Mouse (Mus musculus) CD8-positive naive resting alpha-beta T cell, adult 2 months (primary cell): ENCODE measurements around the gene Rnf185.
A peak's percentile ranks its signal among the peaks of the same experiment; 100 is the strongest.

Source experiments
- DNase-seq, 2 experiments: peaks; one replicate each; pipeline ENCODE4 v3.0.0; 2022; ENCODE audit warnings: low read depth in 2 of 2, low spot score in 2 of 2

Gene Rnf185

DNA sequence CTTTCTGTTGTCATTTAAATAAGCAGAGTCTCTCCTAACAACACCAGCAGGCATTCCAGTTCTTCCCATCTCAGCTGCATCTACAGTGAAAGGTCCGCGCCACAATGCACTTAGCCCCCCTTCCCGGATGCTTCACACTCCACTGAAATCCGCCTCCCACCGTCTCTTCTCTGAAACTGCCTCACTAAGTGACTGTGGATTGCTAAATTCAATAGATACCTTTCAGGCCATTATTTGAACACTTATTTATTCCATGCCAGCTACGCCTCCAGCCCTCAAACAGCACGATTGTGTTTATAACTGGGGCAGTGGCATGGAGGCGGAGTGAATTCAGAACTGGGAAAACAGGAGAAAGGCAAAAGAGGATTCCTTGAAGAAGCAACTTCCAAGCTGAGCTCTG is 55.6 kb downstream of the Rnf185 start:
- DNase-seq, result no peak

DNA sequence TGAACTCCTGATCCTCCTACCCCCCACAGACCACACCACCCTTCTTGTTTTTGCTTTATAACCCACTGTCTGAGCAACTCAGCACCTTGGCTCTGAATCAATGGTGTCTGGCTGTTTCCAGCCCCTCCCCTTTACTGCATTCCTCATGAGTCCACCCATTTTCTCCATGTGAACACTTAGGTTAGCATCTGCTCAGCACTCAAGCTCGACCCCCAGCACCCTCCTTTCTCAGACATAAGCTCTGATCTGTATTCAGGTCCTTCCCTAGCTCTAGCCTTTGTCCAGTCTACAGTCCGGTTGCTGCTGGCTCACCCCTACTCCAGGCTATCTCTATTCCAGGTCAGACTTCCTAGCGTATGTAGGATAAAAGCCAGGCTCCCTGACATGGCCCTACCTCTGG is 56.1 kb downstream of the Rnf185 start:
- no peak for DNase-seq

GRCm38 (mm10) chr11:3394520-3394919 is 57.6 kb downstream of the Rnf185 start:
- DNase-seq, result no peak

DNA sequence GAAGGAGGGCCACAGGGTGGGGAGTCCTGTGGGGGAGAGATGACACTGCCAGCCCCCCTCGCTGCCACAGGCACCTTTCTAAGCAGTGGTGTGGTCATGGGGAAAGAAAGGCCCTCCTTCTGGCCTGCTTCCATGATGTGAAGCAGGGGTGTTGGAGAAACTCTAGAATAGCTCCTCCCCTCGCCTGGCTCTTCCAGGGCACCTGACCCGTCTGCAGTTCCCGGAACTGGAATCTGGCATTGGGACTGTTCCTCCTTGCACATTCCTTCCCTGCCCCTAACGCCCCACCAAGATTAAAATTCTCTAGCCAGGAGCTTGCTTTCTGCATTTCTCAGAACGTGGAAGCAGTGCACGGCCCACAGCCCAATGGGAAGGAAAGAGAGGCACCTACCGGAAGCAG is 59.6 kb downstream of the Rnf185 start:
- DNase-seq, result no peak

DNA sequence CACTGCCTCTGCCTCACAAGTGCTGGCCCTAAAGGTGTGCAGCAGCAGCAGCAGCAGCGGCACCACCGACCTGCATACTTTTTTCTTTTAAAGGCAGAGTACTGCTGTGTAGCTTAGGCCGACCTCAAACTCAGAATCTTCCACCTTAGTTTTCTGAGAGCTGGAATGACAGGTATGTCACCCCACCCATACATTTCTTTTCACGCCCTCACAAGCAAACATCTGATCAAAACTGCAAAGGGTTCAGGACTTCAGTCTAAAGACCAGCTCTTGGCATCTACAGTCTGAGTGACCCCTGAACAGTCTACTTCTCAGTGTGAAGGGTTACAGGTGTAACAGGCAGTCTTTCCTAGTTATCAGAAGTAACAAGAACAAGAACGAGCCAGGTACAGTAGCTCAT is 61.4 kb downstream of the Rnf185 start:
- no peak for DNase-seq

GRCm38 (mm10) chr11:3389996-3390395 is 62.2 kb downstream of the Rnf185 start:
- DNase-seq, result no peak

DNA sequence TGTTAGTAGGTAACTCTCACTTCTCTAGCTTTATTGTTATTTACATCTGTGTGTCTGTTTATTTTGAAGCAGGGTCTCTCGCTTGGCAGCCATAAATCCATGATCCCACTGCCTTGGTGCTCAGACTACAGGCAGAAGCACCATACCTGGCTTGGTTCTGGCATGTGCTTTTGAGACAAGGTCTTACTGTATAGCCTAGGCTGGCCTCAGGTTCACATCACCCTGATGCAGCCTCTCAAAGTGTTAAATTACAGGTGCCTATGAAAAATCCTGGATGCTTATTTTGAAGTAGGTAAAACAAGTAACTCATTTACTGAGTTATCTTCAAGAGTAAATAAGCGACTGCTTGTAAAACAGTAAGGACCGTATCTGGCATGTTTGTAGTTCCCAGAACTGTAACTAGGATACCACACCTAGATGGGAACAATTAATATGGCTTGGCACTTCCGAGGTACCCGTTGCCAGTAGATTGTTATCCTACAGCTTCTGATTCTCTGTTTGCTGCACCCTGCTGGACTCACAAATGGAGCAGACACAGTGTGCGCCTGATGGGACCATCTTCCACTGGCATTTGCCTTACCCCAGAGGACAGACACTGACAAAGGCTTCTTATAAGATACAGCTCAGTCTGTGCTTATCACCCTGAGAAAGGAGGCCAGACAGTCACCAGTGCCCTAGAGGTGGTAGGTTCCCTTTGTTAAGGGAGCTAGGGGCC is 64.5 kb downstream of the Rnf185 start:
- no peak for DNase-seq

DNA sequence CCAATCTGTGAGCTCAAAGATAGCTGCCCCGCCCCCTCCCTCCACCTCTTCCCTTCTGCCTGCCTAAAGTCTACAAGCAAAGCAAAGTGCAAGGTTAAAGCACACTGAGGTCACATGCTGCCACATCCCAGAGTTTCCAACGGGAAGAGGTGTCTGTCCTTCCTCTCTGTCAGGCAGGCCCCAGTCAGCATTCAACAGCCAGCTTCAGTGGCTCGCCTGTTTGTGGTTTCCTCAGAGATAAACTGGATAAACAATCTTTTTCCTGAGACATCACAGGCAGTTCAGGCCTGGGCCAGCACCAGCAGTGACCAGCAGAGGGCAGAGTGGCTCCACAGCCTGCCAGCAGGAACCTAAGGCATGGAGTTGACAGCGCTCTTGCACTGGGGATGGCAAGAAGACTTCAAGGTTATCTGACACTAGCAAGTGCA is 65.2 kb downstream of the Rnf185 start:
- DNase-seq, result peak; percentile 84 to 93

DNA sequence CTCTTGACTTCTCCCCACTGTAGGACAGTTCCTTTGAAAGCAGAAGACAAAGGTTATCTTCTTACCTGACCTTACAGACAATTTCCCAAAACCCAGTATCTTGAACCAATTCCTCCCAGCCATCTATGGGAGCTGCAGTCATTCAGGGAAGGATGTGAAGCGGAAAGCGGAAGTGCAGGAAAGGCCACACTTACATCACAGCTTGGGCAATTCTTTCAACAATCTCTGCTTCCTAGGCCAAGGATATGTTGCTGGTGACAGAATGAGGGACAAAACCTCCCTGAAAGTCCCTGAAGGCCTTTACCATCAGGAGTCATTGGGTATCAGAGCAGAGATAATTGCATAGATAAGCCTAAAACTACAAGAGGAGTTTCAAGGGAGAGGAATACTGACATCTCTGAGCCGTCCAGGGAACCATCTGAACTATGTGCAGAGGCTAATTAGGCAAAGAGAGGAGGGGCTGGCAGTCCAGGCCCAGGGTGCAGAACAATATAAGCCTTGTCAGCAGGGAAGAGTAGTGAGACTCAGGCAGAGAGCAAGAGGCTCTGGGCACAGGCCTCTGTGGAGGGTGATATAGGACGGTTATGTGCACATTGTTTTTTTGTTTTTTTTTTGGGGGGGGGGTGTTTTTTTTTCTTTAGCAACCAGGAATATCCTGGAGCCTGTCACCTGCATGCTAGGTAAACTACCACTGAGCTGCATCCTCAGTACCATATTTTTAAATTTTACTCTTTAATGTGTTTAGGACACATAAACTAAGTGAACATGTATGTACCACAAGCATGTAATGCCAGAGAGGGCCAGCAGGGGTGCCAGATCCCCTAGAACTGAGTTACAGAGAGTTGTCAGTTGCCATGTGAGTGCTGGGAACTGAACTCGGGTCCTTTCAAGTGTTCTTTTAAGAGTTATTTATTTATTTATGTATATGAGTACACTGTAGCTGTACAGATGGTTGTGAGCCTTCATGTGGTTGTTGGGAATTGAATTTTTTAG is 69.3 kb downstream of the Rnf185 start:
- peak in 1 of 2 experiments; percentile 24 for DNase-seq

GRCm38 (mm10) chr11:3381148-3381814 is 70.9 kb downstream of the Rnf185 start:
- no peak for DNase-seq

- DNase-seq, result no peak
Observed at GRCm38 (mm10) chr11:3379427-3379826, 72.7 kb downstream of the Rnf185 start.

GRCm38 (mm10) chr11:3374741-3375140 is 77.4 kb downstream of the Rnf185 start:
- DNase-seq, result no peak

GRCm38 (mm10) chr11:3374293-3374645 is 77.9 kb downstream of the Rnf185 start:
- DNase-seq, result no peak

DNA sequence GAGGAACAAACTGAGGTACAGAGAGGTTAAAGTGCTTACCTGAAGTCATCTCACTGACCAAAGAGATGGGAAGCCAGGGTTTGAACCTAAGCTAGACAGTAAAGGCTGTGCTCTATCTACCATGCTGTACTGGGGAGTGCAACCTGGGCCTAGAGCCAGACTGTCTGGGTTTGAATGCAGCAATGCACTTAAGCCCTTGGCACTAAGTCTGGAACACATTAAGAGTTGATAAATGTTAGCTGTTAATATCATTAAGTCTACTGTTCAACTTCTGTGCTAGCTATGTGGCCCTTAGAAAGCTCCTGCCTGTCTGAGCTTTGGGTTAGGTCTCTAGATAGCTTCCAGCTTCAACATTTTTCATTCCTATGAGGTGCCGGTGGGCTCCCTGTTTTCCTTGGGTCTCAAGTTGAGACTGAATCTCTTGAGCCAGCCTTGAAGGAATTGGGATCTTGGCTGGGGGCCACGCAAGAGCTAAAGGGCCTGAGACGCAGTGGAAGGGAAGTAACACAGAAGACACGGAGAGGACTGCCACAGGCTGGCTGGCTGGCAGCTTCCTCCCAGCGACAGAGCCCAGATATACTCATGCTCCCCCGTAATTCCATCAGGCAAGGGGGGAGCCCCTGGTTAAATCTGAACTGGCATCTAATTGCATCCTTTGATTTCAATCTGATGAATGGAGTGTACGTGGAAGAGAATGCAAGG is 78.4 kb downstream of the Rnf185 start:
- no peak for DNase-seq

GRCm38 (mm10) chr11:3371599-3372295 is 80.4 kb downstream of the Rnf185 start:
- no peak for DNase-seq

DNA sequence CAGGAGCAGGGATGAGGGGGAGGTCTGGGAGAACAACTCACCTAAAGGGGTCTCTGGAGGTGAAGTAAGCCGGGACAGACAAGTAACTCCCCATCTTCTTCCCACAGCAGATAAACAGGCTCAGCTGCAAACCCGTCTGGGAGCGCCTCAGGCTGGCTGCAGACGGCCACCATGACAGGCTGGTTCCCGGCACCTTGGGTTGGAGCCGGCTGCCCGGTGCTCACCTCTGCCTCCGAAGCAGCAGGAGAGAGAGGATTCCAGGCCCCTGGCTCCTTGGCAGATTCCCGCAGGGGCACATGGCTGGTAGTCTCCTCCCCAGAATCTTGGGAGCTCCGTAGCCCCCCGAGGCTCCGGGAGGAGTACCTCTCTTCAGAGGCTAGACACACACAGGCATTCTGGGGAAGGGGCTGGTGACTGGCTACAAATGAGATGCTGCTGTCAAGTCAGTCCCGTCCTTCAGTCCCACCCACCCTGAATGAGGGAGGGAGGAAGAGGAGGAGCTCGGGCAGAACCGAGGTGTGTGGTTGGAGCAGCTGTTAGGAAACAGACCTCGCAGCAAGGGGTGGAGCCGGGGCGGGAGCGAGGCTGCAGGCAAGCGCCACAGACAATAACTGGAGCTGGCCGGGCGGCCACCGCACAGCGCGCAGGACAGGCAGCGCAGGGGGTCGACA is 81.1 kb downstream of the Rnf185 start:
- peak in 1 of 2 experiments; percentile 54 for DNase-seq

- no peak for DNase-seq
Observed at GRCm38 (mm10) chr11:3370162-3370561, 82.0 kb downstream of the Rnf185 start.

DNA sequence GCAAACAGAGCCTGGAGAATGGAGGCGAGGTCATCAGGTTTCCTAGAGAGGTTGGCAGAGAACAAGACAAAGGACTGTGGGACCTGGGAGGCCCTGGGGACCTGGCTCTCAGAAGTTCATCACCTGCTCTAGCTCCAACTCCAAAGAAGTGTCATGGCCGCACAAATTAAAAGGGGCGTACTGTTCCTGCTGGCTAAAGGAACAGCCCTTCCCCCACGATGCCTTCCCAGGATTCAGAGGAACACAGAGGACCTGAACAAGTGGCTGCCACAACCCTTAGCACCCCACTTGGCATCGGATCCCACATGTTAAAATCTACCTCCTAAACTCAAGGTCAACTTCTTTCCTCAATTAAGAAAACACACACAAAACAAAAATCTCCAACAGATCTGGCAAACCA is 82.7 kb downstream of the Rnf185 start:
- DNase-seq, result no peak

GRCm38 (mm10) chr11:3368983-3369382 is 83.2 kb downstream of the Rnf185 start:
- no peak for DNase-seq

DNA sequence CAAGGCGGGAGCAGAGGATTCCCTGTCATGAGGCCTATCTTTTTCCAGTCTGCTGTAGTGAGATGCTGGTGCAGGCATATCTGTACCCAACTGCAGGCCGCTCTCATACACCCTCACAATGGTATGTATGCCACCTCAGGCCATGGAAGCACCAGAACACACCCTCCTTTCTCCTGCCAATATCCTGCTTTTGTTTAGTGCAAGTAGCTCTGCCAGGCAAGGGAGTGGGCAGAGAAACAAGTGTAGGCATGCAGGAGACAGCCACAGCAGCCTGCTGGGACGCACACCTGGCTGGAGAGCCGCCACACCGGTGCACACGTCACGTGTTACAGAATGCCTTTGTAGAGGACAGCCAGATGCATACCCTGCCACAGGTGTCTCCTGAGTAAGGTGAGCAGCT is 85.8 kb downstream of the Rnf185 start:
- no peak for DNase-seq
